1 mouse cellular context compared by ENCODE assay signal in genomic region chr10:81319330-81319699, GRCm38 (mm10).
TF ChIP-seq lines count a peak whose summit lies in the region.

No protein-coding gene starts in this region.

TF ChIP-seq in MEL, 35 proteins besides CTCF, POLR2A, EP300 and RAD21:
- TF ChIP-seq USF2 (IDR thresholded peaks at IDR 0.05; ENCODE audit: borderline replicate concordance in 1 of 2, insufficient read depth in 1 of 2, low read depth in 1 of 2, low read length in 2 of 2) (no peak), HCFC1 (IDR thresholded peaks at IDR 0.05; ENCODE audit: low read depth, low read length) (no peak), USF1 (IDR thresholded peaks at IDR 0.05; ENCODE audit: low read depth, low read length) (no peak)
